Mouse (Mus musculus): ENCODE measurements at regions not wholly inside any gene's neighbourhood (a gene's known extent, or its start where the extent isn't known, plus 50 kb on each side); places are given as distances from the start of the nearest gene placed in this dataset.

DNA sequence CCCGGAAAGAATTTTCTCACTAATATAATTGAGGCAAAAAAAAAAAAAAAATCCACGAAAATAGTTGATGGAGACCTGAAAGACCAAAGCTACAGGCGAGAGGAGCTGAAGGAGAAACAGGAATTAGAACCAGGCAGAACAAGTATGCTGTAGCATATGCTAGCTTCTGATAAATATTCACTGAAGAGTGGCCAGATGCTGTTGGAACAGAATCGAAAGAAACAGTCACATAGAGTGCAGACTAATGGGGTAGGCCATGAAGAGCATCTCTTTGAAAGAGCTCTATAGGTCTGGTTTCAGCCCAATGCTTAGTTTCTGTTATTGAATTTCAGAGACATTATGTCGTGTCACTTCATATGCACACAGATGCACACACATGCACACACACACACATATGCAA is 386.3 kb upstream of the Slc30a5 start:
- no peak for DNase-seq (ENCODE audit: low spot score in 2 of 2)

DNA sequence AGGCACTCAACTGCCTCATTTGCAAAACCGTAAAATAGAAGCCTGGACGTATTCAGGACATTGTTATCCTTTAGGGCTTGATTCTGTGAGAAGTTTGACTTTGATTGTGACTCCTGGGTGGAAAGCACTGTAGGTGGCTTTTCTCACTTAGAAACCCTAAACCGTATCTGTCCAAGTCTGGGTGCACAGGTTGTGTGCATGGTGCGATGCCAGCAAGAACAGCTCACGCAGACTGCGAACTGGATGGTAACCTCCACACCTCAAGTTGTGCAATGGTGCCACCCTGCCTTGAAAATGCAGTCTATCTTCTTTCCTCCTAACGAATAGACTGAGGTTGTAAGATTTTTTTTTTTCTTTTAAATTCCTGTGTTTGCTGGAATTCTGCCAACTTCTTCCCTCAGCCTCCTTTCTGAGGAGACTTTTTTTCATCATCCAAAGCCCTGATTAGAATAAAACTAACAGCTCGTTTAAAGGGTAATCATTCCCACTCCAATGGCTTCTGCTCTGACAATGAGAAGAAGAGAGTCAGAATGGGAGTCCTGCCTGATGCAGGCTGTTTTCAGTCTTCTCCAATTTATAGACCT is 383.8 kb upstream of the Slc30a5 start:
- DNase-seq (ENCODE audit: low spot score in 2 of 2), result no peak

DNA sequence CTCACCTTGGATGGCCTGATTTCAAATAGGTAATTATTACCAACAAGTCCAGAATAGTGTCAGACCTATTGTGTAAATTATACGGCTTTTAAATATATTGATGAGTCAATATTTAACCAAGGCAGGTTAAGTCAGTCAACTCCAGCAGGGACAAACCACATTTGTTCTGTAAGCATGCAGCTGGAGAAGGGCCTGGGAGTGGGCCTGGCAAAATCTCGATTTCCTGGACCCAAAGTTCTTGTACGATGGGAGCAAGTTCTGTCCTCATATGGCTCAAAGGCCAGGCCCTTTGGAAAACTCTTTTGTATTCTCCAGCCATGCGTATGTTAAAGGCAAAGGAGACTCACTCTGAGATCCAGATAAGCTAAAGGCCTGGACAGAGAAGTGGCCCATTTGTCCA is 383.2 kb upstream of the Slc30a5 start:
- no peak for DNase-seq (ENCODE audit: low spot score in 2 of 2)

DNA sequence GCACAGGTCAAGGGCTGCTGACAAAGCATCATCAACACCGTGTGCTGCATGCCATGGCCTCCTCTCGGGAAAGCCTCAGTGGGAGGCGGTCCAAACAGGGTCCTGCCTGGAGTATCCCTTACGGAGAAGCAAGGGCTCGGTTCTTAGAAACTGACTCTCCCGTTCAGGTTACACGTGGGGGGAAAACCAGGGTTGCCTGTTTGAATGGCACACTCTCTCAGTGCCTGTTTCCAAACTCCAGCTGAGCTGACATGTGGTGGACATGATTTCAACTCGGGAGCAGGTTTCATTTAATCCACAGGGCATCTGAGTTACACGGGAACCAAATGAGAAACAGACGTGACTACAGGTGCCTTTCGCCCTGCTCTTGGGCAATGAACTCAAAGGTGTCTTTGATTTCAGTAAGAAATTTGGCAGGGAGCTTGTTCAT is 382.6 kb upstream of the Slc30a5 start:
- DNase-seq (ENCODE audit: low spot score in 2 of 2), result no peak

DNA sequence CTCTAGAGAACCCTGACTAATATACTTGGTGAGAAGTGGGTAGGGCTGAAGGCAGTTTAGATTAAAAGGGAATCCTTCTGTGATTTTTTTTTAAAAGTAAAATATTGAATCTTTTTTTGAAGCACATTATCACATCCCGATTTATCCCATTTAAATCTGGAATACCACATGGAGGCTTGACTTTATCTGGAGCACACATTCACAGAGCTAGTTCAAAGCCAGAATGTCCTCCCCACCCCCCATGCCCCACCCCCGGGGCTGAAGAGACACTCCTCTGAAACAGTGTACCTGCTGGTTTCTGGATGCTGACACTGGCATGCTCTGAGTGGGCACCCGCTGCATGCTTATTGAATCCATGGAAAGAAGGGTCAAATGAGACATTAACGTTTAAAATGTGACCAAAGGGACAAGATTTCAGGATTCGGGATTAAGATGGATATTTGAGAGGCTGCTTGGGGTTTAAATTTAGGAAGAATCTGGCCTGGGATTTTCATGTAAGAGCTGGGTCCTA is 382.0 kb upstream of the Slc30a5 start:
- DNase-seq (ENCODE audit: low spot score in 2 of 2), result no peak

DNA sequence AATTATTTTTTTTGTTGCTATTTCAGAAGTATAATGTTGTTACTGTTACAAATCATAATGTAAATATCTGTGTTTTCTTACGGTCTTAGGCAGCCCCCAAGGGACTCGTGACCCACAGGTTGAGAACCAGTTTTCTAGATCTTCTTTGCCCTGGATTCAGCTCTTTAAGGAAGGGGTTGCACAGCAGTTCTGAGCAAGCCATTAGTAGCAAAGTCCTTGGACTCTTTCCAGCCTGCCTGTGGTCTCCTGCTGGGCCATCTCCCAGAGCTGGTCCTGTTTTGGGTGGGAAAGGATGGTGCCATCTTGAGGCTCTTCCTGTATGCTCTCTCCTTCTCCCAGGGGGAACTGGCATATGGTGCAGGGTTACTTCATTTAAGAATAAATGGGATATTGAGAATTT is 380.9 kb upstream of the Slc30a5 start:
- no peak for DNase-seq (ENCODE audit: low spot score in 2 of 2)

DNA sequence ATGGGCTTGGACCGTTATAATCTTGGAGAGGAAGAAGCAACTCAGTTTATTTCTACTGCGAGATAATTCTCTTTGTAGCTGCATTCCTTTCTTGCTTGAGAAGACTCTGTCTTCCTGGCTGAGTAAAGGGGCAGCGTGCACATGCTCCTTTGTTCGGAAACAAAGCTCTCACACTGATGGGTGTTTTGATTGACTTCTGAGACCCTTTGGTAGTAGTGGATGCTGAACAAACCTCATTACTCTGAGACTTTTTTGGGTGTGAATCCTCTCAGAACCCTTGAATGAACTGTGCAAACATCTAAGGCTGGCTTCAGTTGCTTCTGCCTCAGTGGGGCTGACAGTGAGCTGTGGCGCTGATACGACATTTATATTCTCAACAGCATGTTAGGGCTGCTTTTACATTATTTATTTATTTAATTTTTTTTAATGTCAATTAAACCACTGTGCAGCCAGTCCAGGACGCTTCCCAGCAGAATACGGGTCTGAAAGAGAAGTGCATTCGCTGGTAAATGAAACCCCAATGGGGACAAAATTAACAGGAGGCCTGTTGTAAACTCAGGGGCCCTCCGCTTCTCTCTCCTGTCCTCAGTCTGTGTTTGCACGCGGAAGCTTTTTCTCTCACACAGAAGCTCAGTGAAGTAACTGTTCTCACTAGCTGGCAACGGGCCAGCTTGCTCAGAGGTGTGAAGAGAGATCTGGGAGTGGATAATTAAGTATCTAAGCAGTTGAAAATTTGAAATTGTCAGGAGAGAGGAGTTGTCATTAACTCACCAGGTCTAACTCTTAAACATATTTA is 380.1 kb upstream of the Slc30a5 start:
- DNase-seq (ENCODE audit: low spot score in 2 of 2), result no peak

DNA sequence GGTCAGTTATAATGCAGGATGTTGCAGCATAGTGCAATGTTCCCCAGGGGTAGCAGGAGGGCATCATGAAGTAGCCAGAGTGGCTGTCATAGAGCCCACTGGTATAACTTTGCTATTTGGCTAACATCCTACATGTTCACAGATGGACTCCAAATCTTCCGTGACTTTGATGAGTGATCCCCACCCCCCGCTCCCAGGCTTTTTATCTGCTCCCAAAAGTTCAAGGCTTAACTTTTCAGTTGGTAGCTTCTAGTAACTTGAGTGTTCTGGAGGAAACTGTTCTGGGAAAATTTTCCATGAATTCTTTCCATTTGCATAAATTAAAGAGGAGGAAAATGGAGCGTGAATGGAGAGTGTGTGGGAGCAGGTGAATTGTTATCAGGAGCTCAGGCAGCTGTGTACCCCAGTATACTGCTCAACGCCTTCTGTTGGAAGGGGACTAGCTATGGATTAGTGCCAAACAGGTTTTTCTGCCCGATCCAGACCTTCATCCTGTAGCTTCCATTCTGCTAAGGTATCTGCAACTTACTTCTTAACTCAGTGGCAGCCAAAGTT is 379.2 kb upstream of the Slc30a5 start:
- DNase-seq (ENCODE audit: low spot score in 2 of 2), result no peak

DNA sequence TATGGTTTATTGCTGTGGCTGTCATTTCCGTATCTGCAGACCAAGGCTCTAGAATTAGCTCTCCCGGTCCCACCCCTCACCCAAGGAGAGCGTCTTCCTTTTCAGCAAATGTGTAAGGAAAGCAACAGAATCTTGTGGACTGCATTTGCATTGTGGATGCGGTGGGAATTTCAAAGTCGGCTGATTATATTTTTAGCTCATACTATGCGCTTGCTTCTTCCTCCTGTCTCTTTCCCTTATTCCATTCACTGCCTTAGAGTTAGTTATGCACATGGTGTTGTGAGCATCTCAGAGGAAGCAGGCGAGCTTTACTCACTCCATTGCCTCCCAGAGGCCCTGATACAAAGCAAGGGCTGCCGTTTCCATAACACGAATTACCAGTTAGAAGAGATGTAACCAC is 375.6 kb upstream of the Slc30a5 start:
- DNase-seq (ENCODE audit: low spot score in 2 of 2), result no peak

DNA sequence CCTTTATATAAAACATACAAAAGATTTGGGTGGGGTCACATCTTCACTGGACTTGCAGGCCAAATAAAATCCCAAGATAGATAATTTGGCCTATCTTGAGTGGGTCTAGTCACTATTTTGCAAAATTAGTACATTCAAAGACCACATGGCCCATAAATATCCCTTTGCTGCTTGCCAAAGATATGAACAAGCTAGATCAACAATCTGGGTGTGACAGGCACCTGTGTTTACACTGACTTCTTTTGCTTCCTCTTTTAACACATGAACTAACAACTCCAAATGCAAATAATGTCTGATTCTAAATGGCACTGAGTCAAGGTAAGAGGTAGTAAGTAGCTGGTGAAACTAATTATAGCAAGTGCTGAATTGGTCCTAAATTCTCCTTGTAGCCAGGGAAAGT is 370.2 kb upstream of the Slc30a5 start:
- DNase-seq (ENCODE audit: low spot score in 2 of 2), result no peak

DNA sequence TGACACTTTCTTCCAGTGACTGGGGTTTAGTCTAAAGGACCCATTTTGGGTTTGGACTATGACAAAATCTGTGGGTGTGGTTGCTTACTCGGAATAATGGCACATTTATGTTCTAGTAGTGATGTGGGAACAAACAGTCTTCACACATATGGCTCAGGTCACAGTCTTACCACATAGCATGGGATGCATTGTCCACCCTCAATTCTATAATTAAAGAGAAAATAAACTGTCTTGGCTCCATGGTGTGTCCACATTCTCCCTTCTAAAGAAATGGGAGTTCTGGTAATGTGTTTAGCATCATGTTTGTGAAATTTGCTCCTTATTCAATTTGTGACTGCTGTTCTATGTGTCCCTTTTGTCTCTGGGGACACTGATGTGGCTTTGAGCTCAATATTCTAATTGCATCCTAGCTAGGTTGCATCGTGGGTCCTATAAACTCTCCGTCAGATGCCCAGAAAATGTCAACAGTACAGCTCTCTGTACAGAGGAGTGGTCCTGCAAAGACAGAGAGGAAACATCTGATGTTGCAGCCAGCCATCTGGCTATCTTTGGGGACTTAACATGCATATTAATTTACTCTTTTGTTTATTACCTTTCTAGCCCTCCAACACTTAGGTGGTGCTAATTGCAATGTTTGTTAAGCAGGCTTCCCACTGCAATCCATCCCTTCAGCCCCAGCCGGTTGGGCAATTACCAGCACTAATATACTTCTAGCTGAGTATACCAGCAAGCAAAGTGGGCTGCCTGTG is 369.5 kb upstream of the Slc30a5 start:
- no peak for DNase-seq (ENCODE audit: low spot score in 2 of 2)

DNA sequence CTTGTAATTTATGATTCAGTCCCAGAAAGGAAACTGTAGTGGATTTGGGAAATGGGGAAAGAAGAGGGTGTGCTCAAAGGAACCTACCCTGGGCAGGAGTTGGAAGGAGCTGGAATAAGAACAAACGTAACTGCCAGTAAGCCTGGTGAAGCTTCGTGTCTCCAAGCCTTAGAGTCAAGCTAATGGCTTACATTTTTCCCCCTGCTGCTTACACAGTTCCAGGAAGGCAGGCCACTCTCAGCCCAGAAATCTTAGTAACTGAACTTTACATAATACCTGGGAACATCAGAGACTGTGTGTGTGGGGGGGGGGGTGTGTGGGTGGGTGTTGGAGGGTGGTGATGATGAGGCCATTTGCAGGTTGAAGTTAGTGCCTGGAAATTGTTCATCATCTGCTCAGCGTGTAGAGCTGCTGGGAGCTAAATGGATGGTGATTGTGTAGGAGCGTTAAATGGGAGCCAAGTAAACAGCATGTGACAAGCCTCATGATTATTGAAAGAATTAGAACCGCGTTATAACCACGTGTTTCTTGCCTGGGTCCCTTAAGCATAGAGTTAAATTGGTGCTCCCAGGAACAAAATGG is 357.1 kb upstream of the Slc30a5 start:
- DNase-seq (ENCODE audit: low spot score in 2 of 2), result no peak

DNA sequence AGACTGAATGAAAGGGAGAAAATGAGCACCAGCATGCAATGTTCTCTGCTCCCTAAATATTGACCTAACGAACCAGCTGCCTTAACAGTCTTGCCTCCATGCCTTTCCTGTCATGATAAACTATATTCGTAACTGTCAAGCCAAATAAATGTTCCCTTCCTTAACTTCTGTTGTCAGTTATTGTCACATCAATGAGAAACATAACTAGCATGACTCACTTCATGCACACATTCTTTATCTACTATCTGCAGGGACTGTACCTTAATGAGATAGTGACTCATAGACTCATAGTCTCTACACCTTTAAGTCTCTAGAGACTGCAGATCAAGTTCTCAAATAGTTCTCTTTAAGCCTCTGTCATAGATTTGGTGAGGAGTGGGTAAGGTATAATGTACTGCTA is 349.2 kb upstream of the Slc30a5 start:
- no peak for DNase-seq (ENCODE audit: low spot score in 2 of 2)

DNA sequence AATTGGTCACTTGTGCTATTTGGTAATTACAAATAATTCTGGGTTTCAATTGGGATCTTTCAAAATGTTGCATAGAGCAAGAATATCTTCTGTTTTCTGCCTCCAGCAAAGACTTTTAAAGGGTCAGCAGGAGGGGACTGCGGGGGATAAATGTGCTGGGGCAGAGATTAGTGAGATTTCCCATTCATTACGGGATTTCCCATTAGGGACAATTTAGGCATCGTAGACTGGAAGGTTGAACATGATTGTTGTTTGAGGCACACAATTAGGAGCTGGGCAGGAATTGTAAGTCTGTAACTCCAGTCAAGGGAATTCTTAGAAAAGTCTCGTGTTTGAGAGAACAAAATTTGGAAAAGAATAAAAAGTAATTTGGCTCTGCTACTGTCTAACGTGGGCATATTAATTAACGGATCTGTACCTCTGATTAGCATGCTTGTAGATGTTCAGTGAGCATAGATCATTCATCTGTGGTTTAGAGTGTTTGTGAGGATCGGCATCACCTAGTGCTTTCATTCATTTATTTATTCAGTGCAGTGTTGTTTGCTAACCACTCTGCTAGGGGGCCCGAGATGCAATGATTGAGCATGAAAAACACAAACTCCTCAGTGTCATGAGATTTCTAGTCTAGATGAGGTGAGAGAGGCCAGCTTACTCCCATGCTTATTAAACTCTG is 341.9 kb upstream of the Slc30a5 start:
- DNase-seq (ENCODE audit: low spot score in 2 of 2), result no peak

DNA sequence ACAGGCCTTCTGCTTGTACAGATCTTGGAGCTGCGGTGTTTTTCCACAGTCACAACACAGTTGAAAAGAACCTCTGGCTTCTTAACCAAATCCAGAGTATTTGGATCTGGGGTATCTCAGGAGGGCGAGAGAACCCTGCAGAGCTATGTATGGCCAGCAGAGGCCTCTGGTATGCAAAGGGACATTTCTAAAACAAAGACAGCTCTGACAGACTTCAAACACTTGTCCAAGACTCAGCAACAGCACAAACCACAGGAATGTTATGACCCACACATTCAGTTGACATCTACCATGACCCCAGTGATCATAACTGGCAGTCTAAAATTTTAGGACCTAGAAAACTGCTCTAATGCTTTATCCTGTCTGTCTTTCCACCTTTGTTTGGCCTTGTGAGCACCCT is 328.5 kb upstream of the Slc30a5 start:
- peak in 1 of 2 experiments; percentile 3 for DNase-seq (ENCODE audit: low spot score in 2 of 2)

DNA sequence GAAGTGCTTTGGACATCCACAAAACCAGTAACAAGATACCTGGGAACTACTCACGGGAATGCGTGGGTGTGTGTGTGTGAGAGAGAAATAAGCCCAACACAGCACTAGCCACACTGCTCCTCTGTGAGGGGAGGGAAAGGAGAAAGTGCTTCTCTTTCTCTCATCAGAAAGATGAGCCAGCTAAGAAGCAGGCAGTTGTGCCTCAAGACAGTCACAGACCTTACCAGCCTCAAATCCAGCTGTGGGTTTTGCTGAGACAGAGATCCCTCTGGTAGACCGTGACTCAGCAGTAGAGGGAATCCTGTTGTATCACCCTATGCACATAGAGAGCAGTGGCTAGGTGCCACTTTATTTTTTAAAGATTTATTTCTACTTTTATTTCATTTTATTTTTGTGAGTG is 326.7 kb upstream of the Slc30a5 start:
- DNase-seq (ENCODE audit: low spot score in 2 of 2), result no peak

DNA sequence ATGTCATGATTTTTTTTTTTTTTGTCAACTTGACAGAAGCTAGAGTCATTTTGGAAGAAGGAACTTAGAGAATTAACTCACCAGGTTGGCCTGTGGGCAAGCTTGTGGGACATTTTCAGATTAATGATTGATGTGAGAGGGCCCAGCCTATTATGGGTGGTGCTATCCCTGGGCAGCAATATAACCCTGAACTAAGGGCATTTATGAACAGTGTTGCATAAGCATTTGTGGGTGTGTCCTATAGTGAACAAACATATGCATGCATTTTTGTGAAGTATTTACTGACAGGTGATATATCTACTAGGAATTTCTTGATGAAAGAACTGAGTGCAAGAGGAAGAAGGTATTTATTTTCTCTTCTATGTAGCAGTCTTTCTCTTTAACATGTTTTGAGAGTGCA is 320.5 kb upstream of the Slc30a5 start:
- no peak for DNase-seq (ENCODE audit: low spot score in 2 of 2)

DNA sequence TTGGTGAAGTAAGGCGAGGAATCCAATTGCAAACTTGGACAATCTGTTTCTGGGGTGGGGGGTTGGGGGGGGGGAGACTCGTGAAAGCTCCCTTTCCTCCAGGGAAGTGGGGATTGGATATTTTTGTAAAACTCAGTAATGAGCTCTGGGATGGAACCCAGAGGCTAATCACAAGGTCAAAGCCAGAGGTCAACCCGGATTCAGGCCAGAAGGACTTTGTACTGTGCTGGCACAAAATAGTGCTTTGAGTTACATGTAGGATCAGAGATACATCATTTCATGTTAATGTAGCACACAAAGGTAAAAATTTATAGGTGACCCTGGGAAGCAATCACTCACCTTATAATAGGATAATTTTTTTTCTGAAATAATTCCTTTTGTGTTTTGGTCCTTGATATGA is 309.5 kb upstream of the Slc30a5 start:
- no peak for DNase-seq (ENCODE audit: low spot score in 2 of 2)

DNA sequence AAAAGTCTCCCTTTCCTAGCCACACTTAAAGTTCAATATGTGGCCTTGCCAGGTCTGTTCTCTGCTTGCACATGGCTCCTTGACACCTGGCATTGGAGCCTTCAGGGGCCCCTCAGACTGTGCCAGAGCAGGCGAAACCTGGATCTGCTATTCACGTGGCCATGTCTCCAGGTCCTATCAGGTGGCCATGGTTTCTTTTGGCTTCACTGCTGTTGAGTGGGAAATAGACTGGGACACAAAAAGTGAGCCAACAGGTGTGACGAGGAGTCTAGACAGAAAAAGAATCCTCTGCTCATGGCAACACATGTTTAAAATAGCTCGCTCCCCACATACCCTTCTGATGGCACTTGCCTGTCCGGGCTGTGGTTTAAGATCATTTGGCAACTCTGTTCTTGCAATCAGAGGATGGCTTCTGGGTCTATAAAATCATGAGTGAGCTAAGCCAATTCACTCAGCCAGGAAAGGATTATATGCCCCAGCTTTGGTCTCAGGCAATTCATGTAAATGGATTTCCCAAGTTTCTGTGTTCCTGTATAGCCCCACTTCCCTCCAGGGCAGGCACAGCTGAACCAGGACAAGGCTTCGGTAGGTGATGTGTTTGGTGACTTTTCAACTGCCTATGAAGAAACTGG is 309.0 kb upstream of the Slc30a5 start:
- no peak for DNase-seq (ENCODE audit: low spot score in 2 of 2)

DNA sequence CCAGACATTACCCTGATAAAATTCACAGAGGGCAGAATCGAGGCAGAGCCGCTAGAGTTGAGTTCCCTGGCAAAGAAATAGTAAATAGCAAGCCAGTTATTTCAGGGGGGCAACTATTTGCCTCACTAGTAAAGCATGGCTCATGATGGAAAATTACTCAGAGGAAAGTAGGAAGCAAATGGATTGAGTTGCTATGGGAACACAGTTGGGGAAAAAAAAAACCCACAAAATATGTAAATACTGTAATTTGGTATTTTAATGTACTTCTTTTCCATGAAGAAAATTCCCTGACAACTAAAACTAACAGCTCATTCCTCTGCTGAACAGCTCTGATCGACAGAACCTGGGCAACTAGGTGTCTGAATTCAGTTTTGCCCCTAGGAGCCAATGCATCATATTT is 296.2 kb upstream of the Slc30a5 start:
- no peak for DNase-seq (ENCODE audit: low spot score in 2 of 2)

DNA sequence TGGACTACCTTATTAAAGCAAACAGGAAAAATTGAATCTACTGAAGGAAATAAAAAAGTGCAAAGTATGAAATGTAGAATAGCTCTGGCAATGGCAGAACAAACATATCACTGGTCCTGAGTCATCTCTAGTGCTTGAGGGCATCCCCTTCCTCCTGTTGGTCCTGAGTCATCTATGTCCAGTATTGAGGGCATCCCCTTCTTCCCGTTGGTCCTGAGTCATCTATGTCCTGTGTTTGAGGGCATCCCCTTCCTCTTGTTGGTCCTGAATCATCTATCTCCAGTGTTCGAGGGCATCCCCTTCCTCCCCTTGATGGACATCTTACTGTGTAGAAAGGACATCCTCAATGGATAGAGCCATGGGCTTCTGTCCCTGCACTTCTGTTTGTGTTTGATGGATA is 294.6 kb upstream of the Slc30a5 start:
- DNase-seq (ENCODE audit: low spot score in 2 of 2), result no peak
